Mouse (Mus musculus): ENCODE data around the gene Chst3. TPM values are rescaled to one million over a fixed set of nuclear protein-coding genes. Genes with fewer than 3 reads are reported as not detected.

Chst3 gene
- total and polyA plus RNA-seq, 3 experiments: 4.4 to 12.2 (median 7.5) TPM

GRCm38 (mm10) chr10:60193532-60194423 is 25.3 kb downstream of the Chst3 start:
- peaks cover 0 to 48% of the 10 kb centered on the region in 2 experiments for H3K36me3 ChIP-seq (replicated peaks in 1 of 2; ENCODE audit: control insufficient read depth in 1 of 2, insufficient read depth in 1 of 2, low read length in 1 of 2)
- H3K79me2 ChIP-seq (replicated peaks; ENCODE audit: control insufficient read depth, extremely low read depth, insufficient read depth, poor library complexity, severe bottlenecking): no peaks in the 10 kb centered on the region
- dilution Hi-C loops (cut with MboI; ENCODE audit: extremely low pct_ligation_motif_present, extremely low pct_unique_long_range_greater_than_20kb, low sequenced_read_pairs) (no loop called here), in situ Hi-C loops (cut with MboI; ENCODE audit: low pct_ligation_motif_present, low pct_unique_long_range_greater_than_20kb, low sequenced_read_pairs) (no loop called here)
- H3K27me3 ChIP-seq (replicated peaks): no peaks in the 10 kb centered on the region
- TF ChIP-seq POLR2AphosphoS2 (IDR thresholded peaks at IDR 0.05; ENCODE audit: low read depth, low read length) (no peak), MXI1 (IDR thresholded peaks at IDR 0.05; ENCODE audit: low read depth, low read length) (no peak), BHLHE40 (IDR thresholded peaks at IDR 0.05; ENCODE audit: low read depth, low read length) (peak; percentile 52), ZNF384 (IDR thresholded peaks at IDR 0.05; ENCODE audit: low read depth, low read length) (peak; percentile 34; the same call in 1 of the 2 replicates), EP300 (IDR thresholded peaks at IDR 0.05; ENCODE audit: low read length) (0 out of 2 replicates have a peak, but pooled peaks have one; percentile 16), MEF2A (IDR thresholded peaks at IDR 0.05; ENCODE audit: borderline replicate concordance, low read depth, low read length) (peak; percentile 52; the same call in 1 of the 2 replicates), MYC (IDR thresholded peaks at IDR 0.05; ENCODE audit: low read depth, low read length) (peak; percentile 23; the same call in 1 of the 2 replicates), UBTF (IDR thresholded peaks at IDR 0.05; ENCODE audit: low read depth, low read length) (no peak), ZC3H11A (IDR thresholded peaks at IDR 0.05; ENCODE audit: low read depth, low read length) (no peak), MAX (IDR thresholded peaks at IDR 0.05; ENCODE audit: low read length) (0 out of 2 replicates have a peak, but pooled peaks have one; percentile 48), SIN3A (IDR thresholded peaks at IDR 0.05; ENCODE audit: low read length) (no peak; the same call in none of the 2 replicates), POLR2A (IDR thresholded peaks at IDR 0.05; ENCODE audit: low read depth, low read length) (peak; percentile 58; the same call in 1 of the 2 replicates), CHD1 (IDR thresholded peaks at IDR 0.05; ENCODE audit: low read depth, low read length) (no peak), SMC3 (IDR thresholded peaks at IDR 0.05; ENCODE audit: low read depth, low read length) (no peak), ELF1 (IDR thresholded peaks at IDR 0.05; ENCODE audit: low read depth, low read length) (peak; percentile 53; the same call in 1 of the 2 replicates), HCFC1 (IDR thresholded peaks at IDR 0.05; ENCODE audit: low read depth, low read length) (no peak), ZKSCAN1 (IDR thresholded peaks at IDR 0.05; ENCODE audit: borderline replicate concordance, low read depth, low read length) (no peak), RCOR1 (conservative IDR thresholded peaks at IDR 0.05; ENCODE audit: low read depth, low read length) (no peak), TBP (conservative IDR thresholded peaks at IDR 0.05; ENCODE audit: low read depth, low read length) (0 out of 2 replicates have a peak, but pooled peaks have one; percentile 32), CHD2 (IDR thresholded peaks at IDR 0.05; ENCODE audit: low read length) (peak; percentile 75), CTCF (conservative IDR thresholded peaks at IDR 0.05 in 1 of 2, IDR thresholded peaks at IDR 0.05 in 1 of 2; ENCODE audit: low read depth in 2 of 2, low read length in 2 of 2) (no peak), TCF12 (IDR thresholded peaks at IDR 0.05; ENCODE audit: low read depth, low read length) (peak; percentile 84), USF1 (IDR thresholded peaks at IDR 0.05; ENCODE audit: low read depth, low read length) (no peak), ZMIZ1 (IDR thresholded peaks at IDR 0.05; ENCODE audit: low read depth, low read length) (peak; percentile 81), GABPA (IDR thresholded peaks at IDR 0.05; ENCODE audit: insufficient replicate concordance, low read depth, low read length) (no peak), JUND (conservative IDR thresholded peaks at IDR 0.05; ENCODE audit: low read depth, low read length) (no peak), PAX5 (IDR thresholded peaks at IDR 0.05; ENCODE audit: low read length) (no peak), JUN (IDR thresholded peaks at IDR 0.05; ENCODE audit: insufficient read depth, low read depth, low read length) (no peak), NRF1 (IDR thresholded peaks at IDR 0.05; ENCODE audit: low read depth, low read length) (no peak), MAFK (IDR thresholded peaks at IDR 0.05; ENCODE audit: insufficient replicate concordance, low read length) (no peak), RAD21 (IDR thresholded peaks at IDR 0.05; ENCODE audit: low read depth, low read length) (no peak; the same call in 1 of the 2 replicates), MAZ (IDR thresholded peaks at IDR 0.05; ENCODE audit: low read depth, low read length) (peak; percentile 27), IRF4 (IDR thresholded peaks at IDR 0.05; ENCODE audit: low read depth, low read length) (no peak), USF2 (conservative IDR thresholded peaks at IDR 0.05; ENCODE audit: low read depth, low read length) (no peak), KAT2A (IDR thresholded peaks at IDR 0.05; ENCODE audit: insufficient replicate concordance, low read length) (peak; percentile 57; the same call in 1 of the 2 replicates), NELFE (IDR thresholded peaks at IDR 0.05; ENCODE audit: low read depth, low read length) (peak; percentile 46), ETS1 (conservative IDR thresholded peaks at IDR 0.05; ENCODE audit: low read depth, low read length) (peak; percentile 76), E2F4 (IDR thresholded peaks at IDR 0.05; ENCODE audit: insufficient replicate concordance, low read depth, low read length) (no peak)
- DNase-seq (ENCODE audit: extremely low read depth): peak; percentile 94
- H3K4me2 ChIP-seq (ENCODE audit: insufficient read depth, low read depth, poor library complexity, severe bottlenecking): peak overlapping the region; percentile 48
- H3K4me3 ChIP-seq (replicated peaks in 1 of 3; ENCODE audit: low read depth in 2 of 3, low read length in 2 of 3, poor library complexity in 1 of 3): peak overlapping the region in 2 of 3 experiments; percentile 30 to 56
- peaks cover 23 to 93% of the 10 kb centered on the region in 2 experiments for H3K4me1 ChIP-seq (ENCODE audit: control insufficient read depth in 1 of 2, insufficient read depth in 2 of 2)
- H3K9ac ChIP-seq (ENCODE audit: insufficient read depth, low read depth): peak overlapping the region; percentile 72
- peak overlapping the region; percentile 78 for H3K27ac ChIP-seq (ENCODE audit: insufficient read depth, low read depth)
- H3K9me3 ChIP-seq (replicated peaks; ENCODE audit: low read length): no peaks in the 10 kb centered on the region
